Mouse (Mus musculus): ENCODE measurements around the gene Lrrc57.

- TF ChIP-seq CTCF (IDR thresholded peaks at IDR 0.05; ENCODE audit: extremely low read depth, insufficient read depth, insufficient read length, insufficient replicate concordance) (no peak), POLR2A (IDR thresholded peaks at IDR 0.05; ENCODE audit: low read depth, low read length) (no peak)
Observed at GRCm38 (mm10) chr2:120655905-120656304, 46.6 kb upstream of the Lrrc57 start.

Measured in spleen, adult 2 months (tissue).